Mouse (Mus musculus): Measurements from ENCODE around the gene Cstb.
A peak's percentile ranks its signal among the peaks of the same experiment; 100 is the strongest.

The Cstb gene

DNA sequence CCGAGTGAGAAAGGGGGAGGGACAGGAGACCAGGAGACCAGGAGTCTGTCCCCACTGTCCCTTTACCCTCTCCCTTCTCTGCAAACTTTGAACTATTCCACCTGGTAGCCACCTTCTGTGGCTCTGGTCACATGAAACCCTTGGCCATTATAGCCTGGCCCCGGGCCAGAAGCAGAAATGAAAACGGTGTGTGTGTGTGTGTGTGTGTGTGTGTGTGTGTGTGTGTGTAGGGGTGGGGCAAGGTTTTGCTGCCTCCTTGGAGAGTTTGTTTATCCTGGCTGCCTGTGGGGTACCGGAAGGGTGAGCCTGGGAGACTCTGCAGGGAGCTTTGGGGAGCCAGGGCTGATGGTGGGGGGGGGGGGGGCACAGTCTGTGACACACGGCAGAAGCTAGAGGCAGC lies 35.0 kb downstream of the Cstb start:
- no peak for DNase-seq (ENCODE audit: low spot score in 2 of 2)

DNA sequence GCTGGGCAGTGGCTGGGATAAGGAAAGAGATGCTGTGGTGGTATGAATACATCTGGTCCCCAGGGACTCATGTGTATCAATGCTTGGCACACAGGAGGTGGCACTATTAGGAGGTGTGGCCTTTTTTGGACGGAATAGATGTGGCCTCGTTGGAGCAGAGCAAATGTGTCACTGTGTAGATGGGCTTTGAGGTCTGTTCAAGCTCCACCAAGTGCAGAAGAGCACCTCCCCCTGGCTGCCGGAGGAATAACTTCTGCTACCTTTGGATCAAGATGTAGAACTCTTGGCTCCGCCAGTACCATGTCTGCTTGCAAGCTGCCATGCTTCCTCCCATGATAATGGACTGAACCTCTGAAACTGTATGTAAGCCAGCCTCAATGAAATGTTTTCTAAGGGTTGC lies 36.3 kb downstream of the Cstb start:
- DNase-seq (ENCODE audit: low spot score in 2 of 2): no peak

DNA sequence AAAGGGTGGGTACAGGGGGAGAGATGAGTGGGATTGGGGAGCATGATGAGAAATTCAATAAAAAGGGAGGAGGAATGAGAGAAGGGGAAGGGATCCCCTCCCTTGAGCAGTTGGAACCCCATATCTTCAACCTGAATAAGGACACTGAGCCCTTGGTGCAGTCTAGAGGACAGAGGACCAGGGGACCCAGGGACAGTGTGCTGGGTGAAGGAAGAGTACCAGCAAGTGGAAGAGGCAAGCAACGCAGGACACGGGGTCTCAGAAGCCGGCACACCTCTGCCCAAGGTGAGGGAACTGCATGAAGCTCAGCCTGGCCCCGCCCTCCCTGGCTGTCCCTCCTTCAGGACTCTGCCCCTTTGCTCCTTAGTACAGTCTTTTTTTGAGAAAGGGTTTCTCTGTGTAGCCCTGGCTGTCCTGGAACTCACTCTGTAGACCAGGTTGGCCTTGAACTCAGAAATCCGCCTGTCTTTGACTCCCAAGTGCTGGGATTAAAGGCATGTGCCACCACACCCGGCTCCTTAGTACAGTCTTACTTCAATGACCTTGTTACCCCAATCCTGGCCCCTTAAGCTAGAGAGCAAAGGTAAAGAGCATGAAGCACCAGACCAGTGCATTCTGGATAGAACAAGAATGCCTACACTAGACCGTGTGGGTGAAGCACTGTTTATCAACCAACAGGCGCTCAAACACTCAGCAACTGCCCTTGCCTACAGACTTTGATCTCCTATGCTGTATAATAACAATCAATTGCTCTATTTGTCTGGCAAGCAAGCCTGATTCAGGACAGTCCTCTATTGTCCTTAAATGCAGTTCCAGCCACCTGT lies 37.7 kb downstream of the Cstb start:
- DNase-seq (ENCODE audit: low spot score in 2 of 2): no peak

DNA sequence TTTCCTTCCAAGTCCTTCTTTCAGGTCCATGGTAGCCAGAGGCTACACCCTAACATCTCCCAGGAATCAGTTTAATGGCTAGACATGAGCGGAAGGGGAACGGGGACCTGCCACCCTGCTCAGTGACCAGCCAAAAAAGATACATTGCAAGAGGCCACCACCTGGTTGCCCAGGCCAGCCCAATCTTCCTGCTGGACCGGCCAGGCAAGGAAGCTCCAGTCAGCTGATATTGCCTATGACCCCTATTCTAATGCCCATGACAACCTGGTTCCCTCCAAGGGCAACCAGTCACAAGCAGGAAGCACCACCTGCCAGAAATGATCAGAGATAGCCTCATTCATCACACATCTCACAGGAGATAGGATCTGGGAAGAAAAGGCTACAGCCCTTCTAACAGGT lies 38.3 kb downstream of the Cstb start:
- DNase-seq (ENCODE audit: low spot score in 2 of 2): no peak

DNA sequence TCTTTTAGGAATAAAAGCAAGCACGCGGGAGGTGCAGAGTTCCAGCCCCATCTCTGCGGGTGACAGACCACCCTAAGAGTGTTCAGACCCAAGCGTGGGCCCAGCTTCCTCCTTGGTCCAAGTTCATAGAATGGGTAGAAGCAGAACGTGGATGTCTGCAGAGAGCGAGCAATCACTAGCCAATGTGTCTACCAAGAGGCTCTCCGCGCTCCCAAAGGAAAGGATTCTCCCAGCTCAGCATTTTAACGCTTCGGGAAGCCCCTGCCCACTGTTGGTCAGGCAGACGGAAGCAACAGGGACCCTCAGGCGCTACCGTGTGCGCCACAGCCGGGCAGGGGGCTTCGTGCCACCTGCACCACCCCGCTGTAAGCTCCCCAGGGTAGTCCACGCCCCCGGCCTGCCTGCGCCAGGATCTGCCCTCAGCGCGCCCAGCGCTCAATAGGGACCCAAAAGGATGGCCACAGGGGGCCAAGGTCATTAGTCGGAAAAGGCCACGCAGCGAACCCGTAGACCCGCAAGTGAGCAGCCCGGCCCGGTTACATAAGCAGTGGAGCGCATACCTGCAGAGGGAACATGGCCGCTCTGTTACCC lies 38.8 kb downstream of the Cstb start:
- no peak for DNase-seq (ENCODE audit: low spot score in 2 of 2)

DNA sequence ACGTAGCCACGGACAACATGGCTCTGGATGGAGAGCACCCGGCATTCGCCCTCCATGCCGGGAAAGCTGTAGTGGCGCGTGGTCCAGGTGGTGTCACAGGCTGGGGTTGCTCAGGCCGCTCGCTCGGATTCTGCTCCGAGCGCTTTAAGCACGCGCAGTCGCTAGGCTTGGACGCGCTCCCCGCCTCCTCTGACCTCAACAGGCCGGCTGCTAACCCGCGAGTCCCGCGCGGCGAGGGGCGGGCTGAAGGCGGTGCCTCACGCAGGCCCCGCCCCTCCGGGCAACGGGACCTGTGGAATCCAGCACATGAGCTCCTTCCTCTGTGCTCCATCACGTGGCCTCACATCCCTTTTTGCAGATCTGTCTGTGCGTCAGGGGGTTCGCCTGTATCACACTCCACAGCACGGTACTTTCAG lies 39.3 kb downstream of the Cstb start, which contains the start of gene Pdxk:
Gene Pdxk, minus strand, starts transcription at position 184 of the 416 bp plus-strand sequence.
- DNase-seq (ENCODE audit: low spot score in 2 of 2): peak; percentile 97 to 98

DNA sequence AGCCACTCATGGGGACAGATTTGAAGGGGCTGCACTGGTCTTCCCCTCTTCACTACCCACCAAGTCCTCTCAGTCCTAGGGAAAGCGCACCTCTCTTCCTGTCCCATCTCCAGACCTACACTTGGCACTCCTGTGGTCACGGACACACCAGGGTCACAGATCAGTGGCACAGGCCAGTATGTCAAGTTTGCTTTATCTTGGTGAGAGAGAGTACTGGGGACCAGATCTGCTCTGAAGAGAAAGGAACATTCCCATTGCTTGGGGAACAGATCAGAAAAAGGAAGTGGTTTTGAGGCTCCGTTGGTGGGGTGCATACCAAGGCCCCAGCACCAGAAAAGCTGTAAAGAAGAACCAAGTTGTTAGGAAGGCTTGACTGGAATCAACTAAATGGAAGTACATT lies 40.0 kb downstream of the Cstb start:
- DNase-seq (ENCODE audit: low spot score in 2 of 2): no peak

DNA sequence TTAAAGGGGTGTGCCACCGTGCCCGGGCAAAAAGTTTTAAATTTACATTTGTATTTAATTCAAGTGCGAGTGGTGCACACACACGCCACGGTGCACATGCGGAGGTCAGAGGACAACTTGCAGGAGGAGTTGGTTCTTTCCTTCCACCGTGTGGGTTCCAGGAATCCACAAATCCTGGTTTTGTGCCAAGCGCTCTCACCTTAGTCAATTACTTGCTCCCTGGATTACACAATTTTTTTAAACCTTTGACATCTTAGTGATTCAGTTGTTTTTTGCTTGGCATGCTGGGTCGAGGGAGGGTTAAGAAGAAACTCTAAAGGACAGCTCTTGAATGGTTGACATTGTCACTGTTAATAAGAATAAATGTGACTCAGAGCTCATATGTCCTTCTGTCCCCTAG lies 41.2 kb downstream of the Cstb start:
- DNase-seq (ENCODE audit: low spot score in 2 of 2): no peak

DNA sequence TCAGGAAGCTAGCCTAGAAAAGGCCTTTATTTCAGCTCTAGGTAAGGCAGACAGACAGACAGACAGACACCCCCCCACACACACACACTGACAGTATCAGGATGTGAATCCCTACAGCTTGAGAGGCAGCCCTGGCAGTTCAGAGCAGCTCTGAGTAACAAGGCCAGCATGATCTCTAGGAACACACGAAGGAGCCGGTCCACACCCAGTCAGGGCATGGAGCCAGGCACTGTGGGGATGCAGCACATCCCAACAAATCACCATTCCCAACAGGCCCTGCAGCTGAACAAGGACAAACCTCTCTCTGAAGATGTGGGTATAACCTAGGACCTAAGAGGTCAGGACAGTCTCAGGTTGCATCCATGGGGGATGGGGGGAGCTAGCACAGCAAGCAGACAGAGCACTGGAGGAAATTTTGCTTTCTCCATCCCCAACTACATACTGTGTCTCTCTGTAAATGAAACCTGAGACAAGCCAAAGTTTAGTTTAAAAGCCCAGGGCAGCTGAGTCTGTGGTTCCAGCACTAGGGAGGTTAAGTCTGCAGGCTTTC lies 42.4 kb downstream of the Cstb start:
- no peak for DNase-seq (ENCODE audit: low spot score in 2 of 2)

DNA sequence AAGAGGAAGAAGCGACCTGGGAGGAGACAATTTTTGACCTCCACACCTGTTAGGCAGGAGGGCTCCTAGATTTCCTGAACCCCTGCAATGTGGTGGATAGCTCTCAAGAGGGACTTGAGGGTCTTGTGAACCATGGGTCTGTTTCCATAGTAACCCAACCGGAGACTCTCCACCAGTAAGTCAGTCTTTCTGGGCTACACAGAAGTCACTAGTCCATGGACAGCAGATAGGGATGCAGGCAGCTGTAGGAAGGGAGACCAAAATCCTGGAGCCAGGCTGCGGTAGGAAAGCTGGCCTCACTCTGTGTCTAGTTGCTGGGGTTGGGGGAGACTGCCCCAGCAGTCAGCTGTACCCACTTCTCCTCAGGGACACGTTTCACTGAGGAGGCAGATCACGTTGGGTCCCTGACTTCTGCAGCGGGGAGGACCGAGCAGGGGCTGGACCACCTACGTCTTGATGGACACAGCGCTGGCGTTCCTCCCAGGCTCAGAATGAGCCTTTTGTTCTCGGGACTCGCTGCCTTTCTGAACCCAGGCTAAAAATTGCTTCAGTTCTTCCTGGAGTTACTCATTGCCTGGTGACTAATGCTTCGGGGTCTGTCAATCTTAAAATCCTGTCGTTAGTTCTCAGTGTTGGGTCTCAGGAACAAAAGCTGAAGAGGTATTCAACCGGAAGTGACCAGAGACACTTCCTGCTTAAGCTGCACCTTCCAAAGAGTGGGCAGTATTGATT lies 45.3 kb downstream of the Cstb start:
- DNase-seq (ENCODE audit: low spot score in 2 of 2): no peak

DNA sequence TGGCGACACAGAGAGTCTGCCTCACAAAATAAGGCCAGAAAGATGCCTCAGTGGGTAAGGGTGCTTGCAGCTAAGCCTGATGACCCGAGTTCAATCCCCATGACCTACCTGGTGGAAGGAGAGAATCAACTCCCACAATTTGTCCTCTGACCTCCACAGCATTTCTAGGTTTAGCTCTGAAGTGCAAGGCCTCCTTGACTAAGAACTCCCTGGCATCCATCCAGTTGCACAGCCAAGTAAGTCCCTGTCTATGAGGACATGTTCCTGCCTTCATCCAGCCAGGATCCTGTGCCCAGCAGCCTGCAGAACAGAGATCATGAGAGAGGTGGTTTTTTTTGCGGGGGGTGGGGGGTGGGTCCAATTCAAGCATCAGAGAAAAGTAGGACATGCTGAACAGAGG lies 46.6 kb downstream of the Cstb start:
- DNase-seq (ENCODE audit: low spot score in 2 of 2): no peak

DNA sequence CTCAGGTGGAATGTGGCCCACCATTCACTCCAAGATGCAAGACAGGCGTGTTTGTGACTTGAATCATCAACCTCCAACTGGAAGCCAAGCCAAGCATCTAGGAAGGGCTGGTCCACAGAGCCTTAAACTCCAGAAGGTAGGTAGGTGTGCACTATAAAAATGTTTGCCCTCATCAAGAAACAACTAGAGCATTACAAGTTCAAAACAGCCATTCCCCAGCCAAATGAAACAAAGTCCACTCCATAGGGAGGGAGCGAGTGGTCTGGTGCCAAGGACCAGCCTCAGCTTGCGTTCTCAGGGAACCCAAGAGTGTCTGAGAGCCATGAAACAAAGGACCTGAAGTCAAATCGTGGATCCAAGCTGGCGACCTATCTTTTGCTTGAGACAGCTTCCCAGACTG lies 48.0 kb downstream of the Cstb start:
- DNase-seq (ENCODE audit: low spot score in 2 of 2): no peak

DNA sequence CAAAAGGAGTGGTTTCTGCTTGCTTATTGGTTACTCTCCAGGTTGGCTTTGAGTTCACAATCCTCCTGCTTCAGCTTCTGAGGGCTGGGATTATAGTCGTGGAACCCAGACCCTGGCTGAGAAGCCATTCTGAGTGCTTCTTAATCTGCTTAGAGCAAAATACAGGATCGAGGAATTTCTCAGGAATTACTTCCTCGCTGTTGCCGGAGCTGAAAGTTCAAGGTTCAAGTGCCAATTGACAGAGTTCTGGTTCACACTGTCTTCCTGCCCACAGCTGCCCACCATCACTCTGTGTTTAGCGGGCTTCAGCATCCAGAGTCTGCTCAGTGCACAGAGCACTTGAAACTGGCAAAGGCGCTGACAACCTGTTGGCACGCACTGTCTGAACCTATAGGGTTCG lies 49.3 kb downstream of the Cstb start:
- DNase-seq (ENCODE audit: low spot score in 2 of 2): no peak

DNA sequence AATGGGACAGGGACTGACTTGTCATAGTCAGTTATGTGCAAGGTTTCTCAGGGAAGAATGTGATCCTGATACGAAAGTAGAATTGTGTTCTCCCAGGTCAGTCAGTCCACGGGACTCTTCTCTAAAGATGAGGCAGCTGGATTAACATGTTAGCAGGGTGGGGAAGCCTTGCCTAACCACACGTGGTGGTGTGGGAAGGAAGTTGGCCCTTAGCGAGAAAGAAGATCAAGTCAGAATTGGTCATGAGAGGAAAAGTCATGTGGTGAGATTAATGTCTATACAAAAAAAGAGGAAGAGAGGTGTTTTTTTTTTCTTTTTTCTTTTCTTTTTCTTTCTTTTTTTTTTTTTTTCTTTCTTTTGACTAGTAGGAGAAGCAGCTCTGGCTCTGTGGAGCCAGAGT lies 51.4 kb downstream of the Cstb start:
- DNase-seq (ENCODE audit: low spot score in 2 of 2): no peak
